Mouse (Mus musculus) layer of hippocampus, adult 18-20 months (tissue): ENCODE results near the gene Hist1h4j. TPM values are rescaled to one million over a fixed set of nuclear protein-coding genes. Genes with fewer than 3 reads are reported as not detected.
"Not testable (repeated sequence)": the region's sequence is repeated elsewhere in the genome, so short reads cannot be mapped to it uniquely, and the experiment has no call there.

Experiments used
- DNase-seq, 2 experiments: peaks; one replicate each; pipeline ENCODE4 v3.0.0; 2022; ENCODE audit warnings: low spot score in 2 of 2
- microRNA-seq, 2 experiments: library from miRNA; unstranded; fragments of <30 nt; microRNA quantifications; one replicate each; pipeline ENCODE4 v1.2.0; 2021
- total RNA-seq, 2 experiments: library from RNA; stranded (reverse); gene quantifications; 2 replicates each; pipeline ENCODE4 v1.2.3; 2021

The Hist1h4j gene
- total RNA-seq, 2 experiments from 2014 or later: 14.8 to 23.1 TPM

DNA sequence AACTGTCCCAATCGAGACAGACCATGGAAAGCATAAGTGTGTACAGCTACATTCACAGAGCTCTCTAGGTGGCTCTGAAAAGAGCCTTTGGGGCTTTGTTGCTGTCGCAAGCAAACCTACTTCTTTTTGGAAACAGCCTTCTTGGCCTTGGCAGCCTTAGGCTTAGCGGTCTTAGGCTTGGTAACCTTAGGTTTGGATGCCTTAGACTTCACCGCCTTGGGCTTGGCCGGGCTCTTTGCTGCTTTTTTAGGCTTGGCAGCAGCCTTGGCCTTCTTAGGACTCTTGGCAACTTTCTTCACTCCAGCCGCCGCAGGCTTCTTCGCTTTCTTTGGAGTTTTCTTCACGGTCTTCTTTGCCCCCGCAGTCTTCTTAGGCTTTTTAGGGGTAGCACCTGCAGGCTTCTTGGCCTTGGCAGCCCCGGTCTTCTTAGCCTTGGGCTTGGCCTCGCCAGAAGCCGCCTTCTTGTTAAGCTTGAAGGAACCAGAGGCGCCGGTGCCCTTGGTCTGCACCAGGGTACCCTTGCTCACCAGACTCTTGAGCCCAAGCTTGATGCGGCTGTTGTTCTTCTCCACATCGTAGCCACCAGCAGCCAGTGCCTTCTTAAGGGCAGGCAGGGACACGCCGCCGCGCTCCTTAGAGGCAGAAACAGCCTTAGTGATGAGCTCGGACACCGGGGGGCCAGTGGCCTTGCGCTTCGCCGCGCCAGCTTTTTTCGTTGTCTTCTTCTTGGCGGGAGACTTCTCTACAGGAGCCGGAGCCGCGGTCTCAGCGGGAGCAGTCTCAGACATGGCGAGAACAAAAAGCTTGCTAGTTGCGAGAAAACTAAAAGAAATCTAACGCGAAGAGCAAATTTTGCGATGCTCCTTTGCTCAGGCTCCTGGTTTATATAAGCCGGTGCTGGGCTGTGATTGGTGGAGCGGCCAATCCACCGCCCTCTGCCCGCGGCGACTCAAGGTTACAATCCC is 45.2 kb downstream of the Hist1h4j start, which contains the start of gene Hist1h1b:
Hist1h1b (minus strand) TSS at position 859 of the 965 bp plus-strand sequence.
- peak; percentile 13 to 69 for DNase-seq

DNA sequence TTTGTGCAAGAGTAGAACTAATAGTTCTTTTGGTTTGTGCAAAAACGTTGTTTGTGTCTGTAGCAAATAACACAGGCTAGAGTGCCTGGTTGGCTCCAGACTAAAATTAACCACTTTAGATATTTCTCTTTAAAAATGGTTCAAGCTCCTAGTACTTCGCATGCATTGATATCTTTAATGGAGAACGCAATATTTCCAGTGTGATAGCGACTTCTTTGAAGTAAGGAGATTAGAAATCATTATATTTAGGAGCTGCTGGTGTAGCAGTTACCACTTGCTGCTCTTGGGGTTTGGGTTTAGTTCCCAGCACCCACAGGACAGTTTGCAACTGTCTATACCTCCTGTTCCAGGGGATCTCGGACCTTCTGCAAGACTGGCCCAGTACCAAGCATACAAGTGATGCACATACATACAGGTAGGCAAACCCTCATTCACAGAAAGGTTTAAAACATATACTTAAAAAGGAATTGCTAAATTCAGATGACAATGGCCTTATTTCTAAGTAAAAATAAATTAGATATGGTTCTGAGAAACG is 46.2 kb downstream of the Hist1h4j start:
- DNase-seq: no peak

DNA sequence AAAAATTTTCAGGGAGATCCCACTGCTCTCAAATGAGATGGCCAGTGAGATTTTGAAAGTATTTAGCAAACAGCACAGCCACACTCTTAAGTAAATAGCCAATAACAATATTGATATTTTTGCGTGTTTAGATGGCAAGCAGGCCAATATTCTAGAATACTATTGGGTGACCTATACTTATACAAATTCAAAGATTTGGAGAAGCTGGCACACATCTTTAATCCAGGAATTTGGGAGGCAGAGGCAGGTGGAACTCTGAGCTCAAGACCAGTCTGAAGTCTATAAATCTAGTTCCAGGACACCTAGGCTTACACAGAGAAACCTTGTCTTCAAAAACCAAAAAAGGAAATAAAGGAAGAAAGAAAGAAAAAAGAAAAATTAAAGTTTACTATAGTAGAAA is 46.8 kb downstream of the Hist1h4j start:
- DNase-seq: no peak

DNA sequence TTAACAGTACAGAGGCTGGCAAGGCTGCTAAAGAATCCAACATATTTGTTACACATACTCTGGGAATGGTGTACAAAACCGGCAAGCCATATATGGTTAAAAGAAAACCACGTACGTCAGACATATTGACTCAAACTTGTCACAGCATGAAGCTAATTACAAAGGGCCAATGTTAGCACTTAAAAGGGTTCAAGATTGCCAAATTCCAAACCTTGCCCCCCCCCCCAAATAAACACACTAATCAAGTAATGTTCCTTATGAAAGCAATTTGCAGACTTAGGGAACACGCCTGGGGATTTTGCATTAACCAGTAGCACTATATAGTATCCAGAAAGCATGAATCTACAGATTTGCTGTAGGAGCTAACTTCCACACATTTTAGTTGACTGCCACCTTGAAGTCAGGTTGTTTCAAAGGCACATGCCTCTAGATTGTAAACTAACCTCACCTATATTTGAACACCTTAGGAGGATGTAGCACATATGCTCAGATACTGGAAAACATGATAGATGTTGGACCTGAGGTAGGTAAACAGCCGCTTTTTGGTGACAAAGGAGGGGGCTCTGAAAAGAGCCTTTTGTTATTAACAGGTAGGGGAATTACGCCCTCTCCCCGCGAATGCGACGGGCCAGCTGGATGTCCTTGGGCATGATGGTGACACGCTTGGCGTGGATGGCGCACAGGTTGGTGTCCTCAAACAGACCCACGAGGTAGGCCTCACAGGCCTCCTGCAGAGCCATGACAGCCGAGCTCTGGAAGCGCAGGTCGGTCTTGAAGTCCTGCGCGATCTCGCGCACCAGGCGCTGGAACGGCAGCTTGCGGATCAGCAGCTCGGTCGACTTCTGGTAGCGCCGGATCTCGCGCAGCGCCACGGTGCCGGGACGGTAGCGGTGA is 47.7 kb downstream of the Hist1h4j start:
- DNase-seq: not testable (repeated sequence)

DNA sequence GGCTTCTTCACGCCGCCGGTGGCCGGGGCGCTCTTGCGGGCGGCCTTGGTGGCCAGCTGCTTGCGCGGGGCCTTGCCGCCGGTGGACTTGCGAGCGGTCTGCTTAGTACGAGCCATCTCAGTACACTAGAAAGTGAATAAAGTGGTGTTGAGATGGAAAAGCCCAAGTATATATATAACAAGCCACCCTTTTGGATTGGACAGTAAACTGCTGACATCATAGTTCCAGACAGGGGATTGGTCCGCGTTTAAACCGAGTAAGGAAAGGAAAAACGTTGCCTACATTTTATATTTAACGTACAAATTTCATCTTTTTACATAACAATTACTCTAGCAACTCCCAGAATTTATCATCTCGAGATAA is 48.4 kb downstream of the Hist1h4j start, which contains the start of gene Hist1h3i:
Hist1h3i (minus strand) TSS at position 116 of the 363 bp plus-strand sequence.
- DNase-seq: peak; percentile 54 to 86

DNA sequence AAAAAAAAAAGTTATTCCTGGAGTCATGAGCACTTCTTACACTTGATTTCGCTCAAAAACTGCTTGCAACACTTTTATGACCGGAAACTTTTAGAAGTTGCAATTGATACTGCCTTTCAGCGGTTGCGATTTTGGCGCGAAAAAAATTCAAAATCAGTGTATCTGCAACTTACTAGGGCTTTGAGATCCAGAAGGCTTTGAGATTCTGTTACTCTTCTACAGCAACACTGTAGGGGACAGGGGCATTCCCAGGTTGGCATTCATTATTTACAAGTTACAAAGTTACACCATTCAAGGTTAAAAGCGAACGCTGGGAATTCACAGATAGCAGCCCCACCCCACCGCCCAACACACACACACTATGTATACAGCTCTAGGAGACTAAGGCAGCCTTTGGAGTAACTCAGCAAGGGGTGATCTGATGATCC is 48.9 kb downstream of the Hist1h4j start:
- DNase-seq: peak in 1 of 2 experiments; percentile 39

DNA sequence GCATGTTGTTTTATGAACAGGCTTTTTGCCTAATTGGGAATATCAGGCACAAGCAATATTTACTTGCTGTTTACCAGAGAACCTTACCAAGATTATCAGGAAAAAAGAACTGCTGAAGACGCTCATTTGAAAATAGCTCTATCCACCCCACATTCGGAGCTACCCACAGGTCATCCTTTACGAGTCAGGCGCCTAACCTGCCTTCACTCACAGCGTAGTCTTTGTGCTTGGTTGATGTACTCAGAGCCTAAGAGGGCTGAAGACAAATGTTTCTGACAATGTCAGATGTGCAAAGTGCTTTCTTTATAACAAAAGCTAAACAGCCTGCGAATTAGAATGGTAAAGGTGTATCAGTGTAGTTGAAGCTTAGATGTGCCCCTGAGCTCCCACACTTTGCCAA is 49.4 kb downstream of the Hist1h4j start:
- no peak for DNase-seq

Small RNA genes lying within 50 kb of the gene (microRNA-seq; reads per million reads assigned to microRNA genes)
- gene Gm44357 (0 reads per million in 2 experiments), gene Gm44367 (0 reads per million in 2 experiments), gene Gm44454 (0 reads per million in 2 experiments)

Other genes with a start within 250 kb of the Hist1h4j start
- 10 to 100 TPM; 20.5 to 23.0 TPM for gene AK157302, start 239.8 kb upstream of the Hist1h4j start, total RNA-seq
- 10 to 100 TPM; 56.7 to 70.9 TPM for gene Gm11273, start 233.6 kb upstream of the Hist1h4j start, total RNA-seq
- 10 to 100 TPM; 16.8 to 18.7 TPM for gene Zkscan8, start 203.9 kb upstream of the Hist1h4j start, total RNA-seq
- not detected for gene Olfr1366, start 192.3 kb upstream of the Hist1h4j start, total RNA-seq
- gene Olfr1535, start 175.2 kb upstream of the Hist1h4j start, total RNA-seq: not detected
- gene Olfr1364, start 153.3 kb upstream of the Hist1h4j start, total RNA-seq: not detected
- gene Olfr1362, start 121.0 kb upstream of the Hist1h4j start, total RNA-seq: not detected
- gene Olfr11, start 92.5 kb upstream of the Hist1h4j start, total RNA-seq: not detected
- not detected for gene Olfr1361, start 71.7 kb upstream of the Hist1h4j start, total RNA-seq
- not detected for gene Olfr1360, start 57.7 kb upstream of the Hist1h4j start, total RNA-seq
- not detected for gene Olfr1359, start 37.0 kb upstream of the Hist1h4j start, total RNA-seq
- gene Hist1h2bl, start 18.9 kb upstream of the Hist1h4j start, total RNA-seq: 10 to 100 TPM; 27.6 to 36.7 TPM
- gene Hist1h2ai, start 18.6 kb upstream of the Hist1h4j start, total RNA-seq: 10 to 100 TPM in 1 of 2 experiments, 1 to 10 TPM in 1; 8.2 to 48.5 TPM
- 10 to 100 TPM; 48.4 to 55.7 TPM for gene Hist1h3h, start 17.4 kb upstream of the Hist1h4j start, total RNA-seq
- gene Hist1h2bm, start 13.0 kb upstream of the Hist1h4j start, total RNA-seq: 1 to 10 TPM; 2.9 to 3.3 TPM
- gene Hist1h4k, start 15.4 kb downstream of the Hist1h4j start, total RNA-seq: 100 to 1,000 TPM; 282 to 318 TPM
- gene Hist1h2ak, start 18.8 kb downstream of the Hist1h4j start, total RNA-seq: 10 to 100 TPM; 11.8 to 15.2 TPM
- gene Hist1h2bn, start 19.1 kb downstream of the Hist1h4j start, total RNA-seq: 1 to 10 TPM; 2.7 to 6.6 TPM
- 1 to 10 TPM; 4.4 to 4.9 TPM for gene Hist1h1b, start 45.6 kb downstream of the Hist1h4j start, total RNA-seq
- gene Hist1h3i, start 48.3 kb downstream of the Hist1h4j start, total RNA-seq: 10 to 100 TPM; 45.5 to 56.3 TPM
- gene Hist1h2an, start 52.2 kb downstream of the Hist1h4j start, total RNA-seq: not detected
- 1 to 10 TPM; 4.7 to 5.9 TPM for gene Hist1h2bp, start 52.4 kb downstream of the Hist1h4j start, total RNA-seq
- 10 to 100 TPM; 36.0 to 39.2 TPM for gene Hist1h2bq, start 75.1 kb downstream of the Hist1h4j start, total RNA-seq
- gene Hist1h2ao, start 75.4 kb downstream of the Hist1h4j start, total RNA-seq: 10 to 100 TPM; 10.7 to 27.7 TPM
- gene Hist1h4m, start 76.7 kb downstream of the Hist1h4j start, total RNA-seq: 100 to 1,000 TPM; 262 to 266 TPM
- 10 to 100 TPM; 39.3 to 58.5 TPM for gene Hist1h4n, start 97.1 kb downstream of the Hist1h4j start, total RNA-seq
- 10 to 100 TPM in 1 of 2 experiments, not detected in 1; 24.8 TPM for gene Hist1h2ap, start 98.4 kb downstream of the Hist1h4j start, total RNA-seq
- gene Hist1h2br, start 98.7 kb downstream of the Hist1h4j start, total RNA-seq: 10 to 100 TPM; 36.0 to 38.4 TPM
- 1 to 10 TPM; 2.5 to 2.9 TPM for gene Zfp184, start 210.0 kb downstream of the Hist1h4j start, total RNA-seq
- under 1 TPM in 1 of 2 experiments, not detected in 1; 0.12 TPM for gene Pom121l2, start 246.1 kb downstream of the Hist1h4j start, total RNA-seq